Mouse (Mus musculus) testis, adult 2 months (tissue): Measurements from ENCODE around the gene Ppan.

Experiments used
- CTCF ChIP-seq: fragments of 200-500 bp; IDR thresholded peaks from 2 replicates; pipeline ENCODE4 v1.5.1; 2012; ENCODE audit warnings: low read depth, mild to moderate bottlenecking, inconsistent platforms, low read length, moderate library complexity; ENCODE audit not compliant: control insufficient read depth, insufficient read depth, insufficient replicate concordance
- POLR2A ChIP-seq: fragments of 200-500 bp; IDR thresholded peaks from 2 replicates; pipeline ENCODE4 v1.6.1; 2012; ENCODE audit warnings: low read depth, mild to moderate bottlenecking, inconsistent platforms, low read length, moderate library complexity; ENCODE audit not compliant: control insufficient read depth

DNA sequence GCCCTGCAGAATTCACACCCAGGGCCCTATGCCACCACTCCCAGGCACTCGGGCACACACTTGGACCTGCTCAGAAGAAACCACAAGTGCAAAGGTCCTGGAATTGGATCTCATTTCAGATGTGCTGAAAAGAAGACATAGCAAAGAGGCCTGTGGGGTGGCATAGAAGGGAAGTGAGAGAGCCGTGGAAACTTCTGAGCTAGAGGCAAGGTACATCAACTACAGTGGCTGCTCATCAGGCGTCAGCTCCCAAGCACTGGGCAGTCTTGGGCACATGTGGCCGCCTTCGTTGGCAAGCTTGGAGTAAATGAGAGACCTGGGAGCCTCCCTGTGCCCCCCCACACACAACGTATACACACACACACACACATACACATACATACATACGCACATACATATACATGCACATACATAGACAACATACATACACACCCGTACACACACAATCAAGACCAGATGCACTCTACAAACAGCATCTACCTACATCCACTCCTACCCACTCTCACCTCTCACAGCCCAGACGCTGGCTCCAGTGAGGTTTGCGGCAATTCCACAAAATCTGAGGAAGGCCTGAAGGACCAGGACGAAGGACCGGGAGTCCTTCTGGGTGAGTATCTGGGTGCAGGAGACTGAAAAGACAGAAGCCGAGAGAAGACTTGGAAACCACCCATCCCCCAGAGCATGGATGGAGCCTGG is 8.7 kb upstream of the Ppan start, which contains the start of gene Angptl6:
- TF ChIP-seq CTCF (no peak), POLR2A (no peak)
